Mouse (Mus musculus) forebrain, embryonic 12.5 days (tissue): ENCODE measurements around the gene Ethe1. TPM values are rescaled to one million over a fixed set of nuclear protein-coding genes. Genes with fewer than 3 reads are reported as not detected.

ENCODE experiments used
- ATAC-seq: fragments of 200-750 bp; cut with Nextera tagmentation; 2 replicates; pipeline ENCODE4 v1.8.0; 2017; ENCODE audit warnings: moderate TSS enrichment; ENCODE audit not compliant: low FRiP score
- H3K27ac ChIP-seq: fragments of 300-500 bp; sonication (generic); 2 replicates; pipeline ENCODE4 v1.5.1; 2016; ENCODE audit warnings: mild to moderate bottlenecking
- H3K27me3 ChIP-seq: fragments of 300-500 bp; sonication (generic); 2 replicates; pipeline ENCODE4 v1.6.1; 2016; ENCODE audit warnings: mild to moderate bottlenecking
- H3K36me3 ChIP-seq: fragments of 300-500 bp; sonication (generic); replicated peaks from 2 replicates; pipeline ENCODE4 v1.6.1; 2016; ENCODE audit warnings: mild to moderate bottlenecking
- H3K4me1 ChIP-seq: fragments of 300-500 bp; sonication (generic); 2 replicates; pipeline ENCODE4 v1.6.1; 2016
- H3K4me2 ChIP-seq: fragments of 300-500 bp; sonication (generic); 2 replicates; pipeline ENCODE4 v1.6.1; 2016; ENCODE audit warnings: mild to moderate bottlenecking, moderate library complexity
- H3K4me3 ChIP-seq: fragments of 300-500 bp; sonication (generic); replicated peaks from 2 replicates; pipeline ENCODE4 v1.5.1; 2016; ENCODE audit warnings: mild to moderate bottlenecking
- H3K9ac ChIP-seq: fragments of 300-500 bp; sonication (generic); 2 replicates; pipeline ENCODE4 v1.6.1; 2016; ENCODE audit warnings: mild to moderate bottlenecking
- H3K9me3 ChIP-seq: fragments of 300-500 bp; sonication (generic); 2 replicates; pipeline ENCODE4 v1.6.1; 2016
- WGBS: fragments of 180-500 bp; shearing (Covaris S2); methylation state at CpG from one replicate; pipeline ENCODE4 v1.1.7; 2016; 5-methylcytosine and 5-hydroxymethylcytosine counted together
- polyA plus RNA-seq: library from polyadenylated mRNA; unstranded; fragments of >200 nt; fragmentation: Nextera tagmentation; extraction: Ambion mirVana; gene quantifications from 2 replicates; pipeline ENCODE4 v1.2.1, GENCODE M21; 2016

The Ethe1 gene
- polyA plus RNA-seq, 1 experiment from 2014 or later = 15.3 TPM

DNA sequence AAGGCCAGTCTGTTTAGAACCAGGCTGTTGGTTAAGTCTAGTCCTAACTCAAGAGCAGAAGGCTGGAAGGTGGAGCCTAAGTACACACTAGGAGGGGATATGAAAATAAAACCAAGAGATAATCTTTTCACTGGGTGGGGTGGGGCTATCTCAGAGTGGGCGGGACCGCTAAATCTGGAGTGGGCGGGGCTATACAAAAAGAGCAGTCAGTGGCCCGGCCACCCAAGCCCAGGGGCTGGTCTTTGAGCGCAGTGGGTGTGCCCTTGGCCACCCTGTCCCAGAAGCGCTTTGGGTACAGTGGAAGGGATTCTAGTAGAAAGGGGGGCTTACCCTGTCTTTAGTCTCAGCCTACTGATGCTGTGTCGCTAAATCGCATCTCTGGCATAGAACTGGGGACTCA, 515 bp upstream of the Ethe1 start:
- H3K27ac ChIP-seq = no peak overlapping the region
- H3K36me3 ChIP-seq = no peaks in the 10 kb centered on the region
- peak overlapping the region; percentile 57; the same call in 1 of the 2 replicates for H3K9ac ChIP-seq
- WGBS = 9% methylated on average over 8 of the region's 8 CpGs
- ATAC-seq = peak; percentile 45
- peak overlapping the region; percentile 45 for H3K4me3 ChIP-seq
- peak overlapping the region; percentile 71 for H3K4me2 ChIP-seq
- peaks cover 36% of the 10 kb centered on the region for H3K27me3 ChIP-seq
- no peaks in the 10 kb centered on the region for H3K9me3 ChIP-seq
- H3K4me1 ChIP-seq = peaks cover 10% of the 10 kb centered on the region; the same call in 1 of the 2 replicates

DNA sequence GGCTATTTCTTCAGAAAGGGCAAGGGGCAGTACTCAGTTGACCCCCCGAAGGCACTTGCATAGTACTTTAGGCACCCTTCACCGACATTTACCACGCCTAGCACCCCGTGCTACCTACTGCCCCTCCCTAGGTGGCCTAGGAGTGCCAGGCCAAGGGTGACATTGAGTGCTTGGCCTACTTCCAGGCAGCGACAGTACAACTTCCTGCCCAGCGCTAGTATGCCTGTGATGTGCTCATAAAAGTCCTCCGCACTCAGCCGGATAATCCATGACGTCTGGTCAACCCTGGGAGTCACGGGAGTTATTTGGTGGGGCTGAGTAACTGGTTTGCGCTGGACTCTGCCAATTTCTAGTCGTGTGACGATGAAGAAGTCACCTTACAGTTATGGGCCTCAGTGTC, 993 bp downstream of the Ethe1 start:
- no peak for ATAC-seq

DNA sequence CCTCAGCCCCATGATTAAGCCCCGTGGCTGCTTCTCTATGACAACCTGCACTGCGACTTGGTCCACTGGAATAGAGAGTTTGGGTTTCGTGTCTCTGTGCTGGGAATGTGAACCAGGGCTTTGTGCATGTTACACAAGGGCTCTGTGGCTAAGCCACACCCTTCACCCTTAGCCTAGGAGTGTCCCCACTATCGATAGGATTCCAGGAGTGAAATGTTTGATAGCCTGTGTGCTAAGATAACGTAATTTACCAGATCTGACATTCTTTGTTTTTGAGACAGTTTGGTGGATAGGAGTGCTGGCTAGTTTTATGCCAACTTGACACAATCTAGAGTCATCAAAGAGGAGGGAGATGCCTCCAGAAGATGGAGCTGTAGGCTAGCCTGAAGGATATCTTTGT, 4.4 kb downstream of the Ethe1 start:
- Histone ChIP-seq H3K27me3 (peaks cover 25% of the 10 kb centered on the region), H3K9me3 (no peaks in the 10 kb centered on the region), H3K27ac (no peak overlapping the region), H3K4me3 (no peak overlapping the region), H3K9ac (no peak overlapping the region), H3K4me2 (no peak overlapping the region), H3K4me1 (peaks cover 30% of the 10 kb centered on the region), H3K36me3 (no peaks in the 10 kb centered on the region)
- WGBS = 78% methylated on average over 5 of the region's 5 CpGs
- ATAC-seq = no peak

More for the DNA sequence above, 993 bp downstream of the Ethe1 start:
- H3K27me3 ChIP-seq = peaks cover 36% of the 10 kb centered on the region
- no peak overlapping the region for H3K4me3 ChIP-seq
- no peaks in the 10 kb centered on the region for H3K36me3 ChIP-seq
- H3K27ac ChIP-seq = no peak overlapping the region
- no peak overlapping the region for H3K4me2 ChIP-seq
- no peak overlapping the region for H3K9ac ChIP-seq
- 91% methylated on average over 13 of the region's 13 CpGs for WGBS
- H3K9me3 ChIP-seq = no peaks in the 10 kb centered on the region
- peaks cover 14% of the 10 kb centered on the region; the same call in 1 of the 2 replicates for H3K4me1 ChIP-seq

DNA sequence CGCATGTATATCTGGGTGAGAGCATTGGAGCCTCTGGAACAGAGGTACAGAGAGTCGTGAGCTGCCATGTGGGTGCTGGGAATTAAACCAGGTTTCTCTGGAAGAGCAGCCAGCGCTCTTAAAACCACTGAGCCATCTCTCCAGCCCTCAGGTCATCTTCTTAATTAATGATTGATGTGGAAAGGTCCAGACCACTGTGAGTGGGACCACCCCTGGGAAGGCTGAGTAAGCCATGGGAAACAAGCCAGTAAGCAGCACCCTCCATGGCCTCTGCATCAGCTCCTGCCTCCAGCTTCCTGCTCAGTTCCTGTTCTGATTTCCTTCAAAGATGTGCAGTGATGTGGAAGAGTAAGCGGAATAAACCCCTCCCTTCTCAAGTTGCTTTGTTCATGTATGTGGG, 4.8 kb downstream of the Ethe1 start:
- ATAC-seq = no peak
- whole genome bisulfite sequencing = 64% methylated on average over 4 of the region's 4 CpGs
- H3K4me3 ChIP-seq = no peak overlapping the region

DNA sequence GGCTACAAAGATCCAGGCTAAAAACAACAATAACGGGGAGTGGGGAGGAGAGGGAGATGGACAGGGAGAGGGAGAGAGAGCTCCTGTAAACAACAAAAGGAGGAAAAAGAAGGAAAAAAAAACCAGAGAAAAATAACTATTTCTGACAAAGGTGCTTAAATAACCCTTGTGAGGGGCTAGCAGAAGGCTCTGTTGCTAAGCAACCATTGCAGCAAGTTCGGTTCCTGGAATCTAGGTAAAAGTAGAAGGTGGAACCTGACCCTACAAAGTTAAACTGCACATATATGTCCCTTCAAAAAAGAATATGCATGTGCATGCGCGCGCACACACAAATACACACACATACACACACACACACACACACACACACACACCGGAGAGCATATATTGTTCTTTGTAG, 5.4 kb downstream of the Ethe1 start:
- Histone ChIP-seq H3K4me3 (no peak overlapping the region), H3K36me3 (no peaks in the 10 kb centered on the region), H3K9ac (no peak overlapping the region), H3K27ac (no peak overlapping the region), H3K4me2 (no peak overlapping the region), H3K4me1 (peaks cover 20% of the 10 kb centered on the region), H3K27me3 (peaks cover 19% of the 10 kb centered on the region), H3K9me3 (no peaks in the 10 kb centered on the region)
- WGBS = 74% methylated on average over 6 of the region's 6 CpGs
- no peak for ATAC-seq

More for the DNA sequence above, 4.8 kb downstream of the Ethe1 start:
- no peaks in the 10 kb centered on the region for H3K36me3 ChIP-seq
- no peak overlapping the region for H3K9ac ChIP-seq
- H3K9me3 ChIP-seq = no peaks in the 10 kb centered on the region
- H3K4me2 ChIP-seq = no peak overlapping the region
- H3K27ac ChIP-seq = no peak overlapping the region
- peaks cover 26% of the 10 kb centered on the region for H3K4me1 ChIP-seq
- H3K27me3 ChIP-seq = peaks cover 21% of the 10 kb centered on the region

DNA sequence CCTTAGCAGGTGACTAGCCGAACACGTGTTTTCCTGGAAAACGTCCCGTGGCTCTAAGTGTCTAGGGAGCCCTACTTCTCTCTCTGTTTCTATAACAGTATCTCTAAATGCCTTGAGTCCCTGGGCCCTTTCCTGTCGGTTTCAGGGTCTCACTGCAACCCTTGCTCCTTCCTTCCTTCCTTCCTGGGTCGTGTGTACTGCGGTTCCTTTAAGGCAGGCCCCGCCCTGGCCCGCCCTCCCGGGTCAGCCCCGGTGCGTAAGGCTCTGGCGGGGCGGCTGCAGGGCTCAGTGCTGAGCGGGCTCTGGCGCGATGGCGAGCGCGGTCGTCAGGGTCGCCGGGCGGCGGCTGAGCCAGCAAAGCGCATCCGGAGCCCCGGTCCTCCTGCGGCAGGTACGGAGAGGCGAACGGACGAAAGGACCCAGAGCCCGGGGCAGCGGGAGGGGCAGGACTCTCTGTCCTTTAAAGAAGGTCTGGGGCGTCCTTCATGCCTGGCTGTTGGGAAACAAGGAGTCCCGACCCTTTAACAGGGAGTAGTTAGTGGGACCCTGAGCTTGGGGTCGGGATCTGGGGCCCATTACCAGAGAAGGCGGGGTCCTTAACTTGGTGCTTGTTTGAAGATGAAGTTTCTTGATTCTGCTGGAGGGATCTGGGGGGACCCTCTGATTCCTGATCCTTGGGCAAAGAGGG, 6.4 kb downstream of the Ethe1 start:
- Histone ChIP-seq H3K27me3 (peaks cover 19% of the 10 kb centered on the region), H3K4me1 (peaks cover 20% of the 10 kb centered on the region), H3K4me3 (peak overlapping the region; percentile 61), H3K4me2 (peak overlapping the region; percentile 79), H3K9me3 (no peaks in the 10 kb centered on the region), H3K9ac (peak overlapping the region; percentile 64), H3K36me3 (no peaks in the 10 kb centered on the region), H3K27ac (no peak overlapping the region)
- 2% methylated on average over 39 of the region's 39 CpGs for WGBS
- peak; percentile 93 for ATAC-seq

DNA sequence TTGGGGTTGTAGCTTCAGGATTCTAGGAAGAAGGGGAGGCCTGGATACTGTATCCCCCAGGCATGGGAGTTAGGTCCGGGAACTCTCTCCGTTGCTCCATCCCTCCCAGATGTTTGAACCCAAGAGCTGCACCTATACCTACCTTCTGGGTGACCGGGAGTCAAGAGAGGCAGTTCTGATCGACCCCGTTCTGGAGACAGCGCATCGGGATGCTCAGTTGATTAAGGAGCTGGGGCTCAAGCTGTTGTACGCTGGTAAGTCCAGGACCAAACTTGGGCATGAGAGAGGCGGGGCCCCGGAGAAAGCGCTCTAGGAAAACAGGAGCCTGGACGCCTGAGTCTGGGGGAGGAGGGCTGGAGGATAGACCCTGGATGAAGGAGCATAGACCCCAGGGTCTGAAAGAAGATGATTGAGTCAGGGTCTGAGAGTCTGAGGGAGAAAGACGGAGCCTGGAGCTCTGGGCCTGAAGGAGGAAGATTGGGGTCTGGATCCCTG, 7.0 kb downstream of the Ethe1 start:
- Histone ChIP-seq H3K4me3 (peak overlapping the region; percentile 61), H3K9ac (peak overlapping the region; percentile 64), H3K4me2 (peak overlapping the region; percentile 79), H3K27ac (no peak overlapping the region), H3K9me3 (no peaks in the 10 kb centered on the region), H3K27me3 (peaks cover 18% of the 10 kb centered on the region), H3K4me1 (peaks cover 20% of the 10 kb centered on the region), H3K36me3 (no peaks in the 10 kb centered on the region)
- peak; percentile 11 for ATAC-seq
- WGBS = 2% methylated on average over 13 of the region's 13 CpGs

DNA sequence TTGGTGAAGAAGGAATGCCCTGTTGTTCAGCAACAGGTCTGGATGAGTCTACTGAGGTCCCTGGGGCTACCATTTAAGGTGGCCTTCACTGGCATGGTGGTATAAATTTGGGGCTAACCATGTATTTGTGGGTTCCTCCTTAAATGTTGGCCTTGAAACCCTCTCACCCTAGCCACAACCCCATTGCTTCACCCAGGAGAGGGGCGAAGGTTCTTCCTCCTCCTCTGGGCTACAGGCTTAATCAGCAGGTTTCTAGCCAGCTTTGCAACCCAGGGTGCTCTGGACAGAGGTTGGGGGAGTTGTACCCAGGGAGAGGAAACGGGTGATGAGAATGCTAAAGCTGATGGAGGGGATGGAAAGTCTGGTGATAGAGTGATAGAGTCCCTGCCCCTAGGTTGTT, 8.1 kb downstream of the Ethe1 start:
- 86% methylated on average over 2 of the region's 2 CpGs for WGBS

DNA sequence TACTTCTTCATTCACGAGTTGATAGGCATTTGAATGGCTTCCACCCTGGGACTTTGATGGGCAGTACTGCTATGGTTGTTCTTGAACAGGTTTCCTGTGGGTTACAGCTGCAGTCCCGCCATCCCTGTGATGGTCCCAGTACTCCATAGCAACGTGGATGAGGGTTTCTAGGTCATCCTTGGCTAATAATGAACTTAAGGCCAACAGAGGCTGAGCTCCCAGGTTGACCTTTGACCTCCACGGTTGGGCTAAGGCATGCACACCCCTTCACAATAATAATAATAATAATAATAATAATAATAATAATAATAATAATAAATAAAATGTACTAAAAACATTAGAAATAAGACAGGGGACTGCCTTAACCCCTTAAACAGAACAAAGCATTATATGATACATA, 10.8 kb downstream of the Ethe1 start:
- no peaks in the 10 kb centered on the region for H3K9me3 ChIP-seq
- H3K36me3 ChIP-seq = no peaks in the 10 kb centered on the region
- no peak overlapping the region for H3K4me3 ChIP-seq
- no peak overlapping the region for H3K9ac ChIP-seq
- H3K27ac ChIP-seq = no peak overlapping the region
- peaks cover 16% of the 10 kb centered on the region for H3K27me3 ChIP-seq
- no peak for ATAC-seq
- peaks cover 24% of the 10 kb centered on the region for H3K4me1 ChIP-seq
- no peak overlapping the region for H3K4me2 ChIP-seq
- 72% methylated on average over 4 of the region's 4 CpGs for WGBS

More for the DNA sequence above, 8.1 kb downstream of the Ethe1 start:
- Histone ChIP-seq H3K27ac (no peak overlapping the region), H3K9ac (no peak overlapping the region), H3K4me2 (no peak overlapping the region), H3K4me3 (no peak overlapping the region), H3K27me3 (peaks cover 16% of the 10 kb centered on the region), H3K4me1 (peaks cover 20% of the 10 kb centered on the region), H3K36me3 (no peaks in the 10 kb centered on the region), H3K9me3 (no peaks in the 10 kb centered on the region)
- ATAC-seq = no peak

DNA sequence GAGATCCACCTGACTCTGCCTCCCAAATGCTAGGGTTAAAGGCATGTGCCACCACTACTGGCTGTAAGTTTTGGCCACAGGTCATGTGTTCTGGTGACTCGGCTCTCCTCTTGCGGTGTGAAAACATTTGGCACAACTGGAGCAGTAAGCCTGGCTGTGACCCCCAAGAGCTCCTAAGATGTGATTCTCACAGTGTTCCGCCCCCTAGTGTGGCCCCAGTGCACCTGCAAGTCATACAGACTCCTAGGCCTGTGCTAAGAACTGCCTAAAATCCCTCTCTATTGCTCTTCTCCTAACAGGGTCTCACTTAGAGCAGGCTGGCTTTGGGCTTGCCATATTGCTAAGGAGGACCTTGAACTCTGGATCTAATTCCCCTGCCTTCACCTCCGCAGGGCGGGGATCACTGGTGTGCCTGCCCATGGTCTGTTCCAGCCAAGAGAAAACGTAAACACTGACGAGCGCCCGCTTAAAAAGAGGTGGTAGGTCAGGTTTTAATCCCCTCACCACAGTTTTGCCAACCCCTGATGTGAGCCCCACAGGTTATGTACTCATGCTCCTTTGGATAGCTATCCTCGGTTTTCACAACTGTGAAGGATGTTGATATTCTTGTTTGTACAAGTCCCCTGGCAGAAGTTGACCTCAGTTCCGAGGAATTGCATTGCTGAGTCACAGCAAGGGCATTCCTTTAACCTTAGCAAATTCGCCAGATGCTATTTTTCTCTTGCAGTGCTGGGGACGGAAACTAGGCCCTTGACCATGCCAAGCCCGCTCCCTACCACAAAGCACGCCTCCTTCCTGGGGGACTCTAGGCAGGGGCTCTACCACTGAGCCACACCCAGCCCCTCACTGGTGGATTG, 12.1 kb downstream of the Ethe1 start:
- WGBS = 76% methylated on average over 15 of the region's 15 CpGs
- peaks cover 13% of the 10 kb centered on the region for H3K4me1 ChIP-seq
- H3K4me3 ChIP-seq = no peak overlapping the region
- no peaks in the 10 kb centered on the region for H3K36me3 ChIP-seq
- no peaks in the 10 kb centered on the region for H3K9me3 ChIP-seq
- peaks cover 12% of the 10 kb centered on the region for H3K27me3 ChIP-seq
- no peak overlapping the region for H3K27ac ChIP-seq
- ATAC-seq = no peak
- no peak overlapping the region for H3K9ac ChIP-seq
- H3K4me2 ChIP-seq = no peak overlapping the region

DNA sequence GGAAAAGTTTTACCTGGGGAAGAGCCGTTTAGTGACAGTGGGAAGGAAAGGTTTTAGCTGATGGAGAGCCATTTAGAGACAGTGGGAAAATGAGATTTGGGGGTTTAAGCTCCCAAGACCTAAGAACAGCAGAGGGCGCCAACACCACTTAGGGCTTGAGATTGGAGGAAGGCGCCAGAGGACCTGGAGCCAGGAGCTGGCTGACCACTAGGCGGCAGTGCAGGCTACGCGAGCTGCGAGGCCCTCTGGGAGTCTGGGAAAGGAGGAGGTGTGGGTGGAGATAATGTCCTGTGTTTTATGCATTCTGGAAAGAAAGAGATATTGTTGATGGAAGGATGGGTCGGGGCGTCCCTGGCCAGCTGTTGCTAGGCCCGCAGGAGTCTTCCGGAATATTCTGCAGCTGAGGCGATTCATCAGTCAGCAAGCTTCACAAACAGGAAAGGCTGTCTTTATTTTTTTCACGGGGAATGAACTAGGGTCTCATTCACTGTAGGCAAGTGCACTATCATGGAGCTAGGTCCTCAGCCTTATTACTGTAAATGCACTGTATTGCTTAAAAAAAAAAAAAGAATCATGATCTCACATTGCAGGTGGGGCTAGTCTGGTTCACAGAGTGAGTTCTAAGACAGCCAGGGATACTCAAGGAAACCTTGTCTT, 13.7 kb downstream of the Ethe1 start:
- no peak overlapping the region for H3K27ac ChIP-seq
- H3K4me1 ChIP-seq = peaks cover 7% of the 10 kb centered on the region; the same call in 1 of the 2 replicates
- WGBS = 8% methylated on average over 13 of the region's 13 CpGs
- no peak overlapping the region for H3K4me3 ChIP-seq
- H3K27me3 ChIP-seq = no peaks in the 10 kb centered on the region
- no peaks in the 10 kb centered on the region for H3K36me3 ChIP-seq
- peak overlapping the region; percentile 28 for H3K4me2 ChIP-seq
- H3K9ac ChIP-seq = no peak overlapping the region
- no peaks in the 10 kb centered on the region for H3K9me3 ChIP-seq
- peak; percentile 93 for ATAC-seq

DNA sequence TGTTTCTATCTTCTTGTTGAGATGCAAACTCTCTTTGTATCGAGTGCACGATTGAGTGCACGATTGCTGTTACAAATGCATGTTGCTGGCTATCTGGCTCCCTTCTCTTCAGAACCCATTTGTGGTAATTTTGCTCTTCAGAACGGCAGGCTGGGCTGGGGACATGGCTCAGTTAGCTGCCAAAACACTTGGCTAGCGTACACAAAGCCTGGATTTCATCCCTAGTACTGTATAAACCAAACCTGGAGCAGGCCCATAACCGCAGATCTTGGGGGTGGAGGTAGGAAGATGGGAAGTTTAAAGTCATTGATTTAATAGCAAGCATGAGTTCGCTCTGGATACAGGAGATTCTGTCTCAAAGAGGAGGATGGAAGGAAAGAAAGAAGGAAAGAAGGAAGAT, 18.2 kb downstream of the Ethe1 start:
- Histone ChIP-seq H3K9me3 (no peaks in the 10 kb centered on the region), H3K9ac (no peak overlapping the region), H3K27me3 (peaks cover 23% of the 10 kb centered on the region), H3K4me2 (no peak overlapping the region), H3K36me3 (no peaks in the 10 kb centered on the region), H3K4me1 (peaks cover 12% of the 10 kb centered on the region), H3K4me3 (no peak overlapping the region), H3K27ac (no peak overlapping the region)
- WGBS = 92% methylated on average over 7 of the region's 7 CpGs
- ATAC-seq = no peak
